Mouse (Mus musculus): ENCODE measurements around the gene Olfr907.

Olfr907 gene

GRCm38 (mm10) chr9:38495501-38495900 lies at the start of gene Olfr907:
Olfr907 (plus strand) TSS chr9:38495801.
- no peak for DNase-seq

GRCm38 (mm10) chr9:38447352-38447751 lies 48.2 kb upstream of the Olfr907 start, which contains the start of gene Olfr902:
Olfr902 (plus strand) TSS chr9:38447652.
- DNase-seq: no peak

GRCm38 (mm10) chr9:38462844-38463243 lies 32.8 kb upstream of the Olfr907 start, which contains the start of gene Olfr904:
Olfr904 (plus strand) TSS chr9:38463144.
- no peak for DNase-seq

GRCm38 (mm10) chr9:38470807-38471206 lies 24.8 kb upstream of the Olfr907 start, which contains the start of gene Olfr905:
Olfr905 (plus strand) TSS chr9:38471107.
- no peak for DNase-seq

GRCm38 (mm10) chr9:38486785-38487184 lies 8.8 kb upstream of the Olfr907 start, which contains the start of gene Olfr906:
Olfr906 (plus strand) TSS chr9:38487085.
- DNase-seq: no peak

- no peak for DNase-seq
Observed at GRCm38 (mm10) chr9:38512353-38512752, 16.8 kb downstream of the Olfr907 start.

- no peak for DNase-seq
Observed at GRCm38 (mm10) chr9:38521280-38521679, 25.7 kb downstream of the Olfr907 start, which contains the start of gene Olfr911-ps1. Olfr911-ps1 (plus strand) TSS chr9:38521580.

GRCm38 (mm10) chr9:38537549-38537948 lies 41.9 kb downstream of the Olfr907 start, which contains the start of gene Olfr910:
Olfr910 (plus strand) TSS chr9:38537849.
- DNase-seq: no peak
